Mouse (Mus musculus) E14TG2a.4 (cell line): ENCODE results near the gene Calr3.

Experiments used
- CTCF ChIP-seq: conservative IDR thresholded peaks from 2 replicates; pipeline ENCODE4 v1.5.1; 2014; ENCODE audit warnings: low read length
- NANOG ChIP-seq: IDR thresholded peaks from 2 replicates; pipeline ENCODE4 v1.6.1; 2014; ENCODE audit warnings: borderline replicate concordance, low read length, mixed read lengths
- POU5F1 ChIP-seq: IDR thresholded peaks from 2 replicates; pipeline ENCODE4 v1.6.1; 2014; ENCODE audit warnings: low read length, borderline replicate concordance

DNA sequence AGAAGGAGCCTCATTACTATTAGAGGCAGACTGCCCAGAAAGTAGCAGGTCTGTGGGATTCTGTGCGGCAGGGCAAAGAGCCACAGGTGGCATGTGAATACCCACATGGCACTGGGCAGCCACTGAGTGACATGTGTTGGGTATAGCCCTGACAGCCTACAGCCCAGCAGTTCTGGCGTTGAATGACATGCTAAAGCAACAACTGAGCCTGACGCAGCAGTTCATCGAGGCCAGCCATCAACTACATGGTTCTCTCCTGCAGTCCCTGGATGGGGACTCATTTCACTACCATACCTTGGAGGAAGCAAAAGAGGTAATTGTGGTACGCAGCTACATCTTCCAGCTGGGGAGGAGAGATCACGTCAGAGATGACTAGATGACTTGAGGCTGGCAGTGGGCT, 14.8 kb upstream of the Calr3 start:
- TF ChIP-seq CTCF (no peak), POU5F1 (no peak), NANOG (no peak)
